Mouse (Mus musculus) bone marrow macrophage, adult 2 months (primary cell): ENCODE results near the gene Zc3h12d.

Experiments used
- CTCF ChIP-seq: IDR thresholded peaks from 2 replicates; pipeline ENCODE4 v1.5.1; 2012; ENCODE audit warnings: low read depth, mild to moderate bottlenecking, low read length, moderate library complexity
- POLR2A ChIP-seq: IDR thresholded peaks from 2 replicates; pipeline ENCODE4 v1.6.1; 2012; ENCODE audit warnings: mild to moderate bottlenecking, low read depth, low read length, borderline replicate concordance

- TF ChIP-seq POLR2A: no peak
- TF ChIP-seq CTCF: no peak
Measured at GRCm38 (mm10) chr10:7816476-7816875, 15.8 kb upstream of the Zc3h12d start.
